Mouse (Mus musculus) T-helper 1 cell (primary cell): ENCODE results near the gene Ptprt.

Source experiments
- in situ Hi-C: fragments of 300-600 bp; cut with MboI, MseI; formaldehyde crosslinking; loops from one replicate; pipeline ENCODE4 v1.15.1; 2025; ENCODE audit warnings: high pct_unique_total_duplicates

Ptprt gene

GRCm38 (mm10) chr2:161704811-161705210 is 956.1 kb downstream of the Ptprt start:
- in situ Hi-C loops, result no loop called here

DNA sequence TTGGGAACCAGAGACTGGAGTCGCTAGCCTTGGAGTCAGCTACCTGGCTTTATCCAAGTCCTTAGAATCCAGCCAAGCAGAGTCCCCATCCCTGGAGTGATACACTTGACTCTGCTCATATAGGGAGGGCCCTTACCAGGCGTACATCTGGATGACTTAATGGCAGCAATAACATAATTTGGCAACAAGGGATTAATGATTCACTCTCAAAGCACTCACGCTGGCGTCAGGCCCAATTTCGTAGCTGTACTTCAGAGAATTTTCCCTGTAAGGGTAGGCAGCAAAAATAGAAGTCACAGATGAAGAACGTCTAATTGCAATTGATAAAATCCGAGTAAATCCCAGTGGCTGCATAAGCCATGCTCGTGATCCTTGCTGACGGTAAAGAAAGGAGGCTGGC is 956.5 kb downstream of the Ptprt start:
- in situ Hi-C loops, result no loop called here

DNA sequence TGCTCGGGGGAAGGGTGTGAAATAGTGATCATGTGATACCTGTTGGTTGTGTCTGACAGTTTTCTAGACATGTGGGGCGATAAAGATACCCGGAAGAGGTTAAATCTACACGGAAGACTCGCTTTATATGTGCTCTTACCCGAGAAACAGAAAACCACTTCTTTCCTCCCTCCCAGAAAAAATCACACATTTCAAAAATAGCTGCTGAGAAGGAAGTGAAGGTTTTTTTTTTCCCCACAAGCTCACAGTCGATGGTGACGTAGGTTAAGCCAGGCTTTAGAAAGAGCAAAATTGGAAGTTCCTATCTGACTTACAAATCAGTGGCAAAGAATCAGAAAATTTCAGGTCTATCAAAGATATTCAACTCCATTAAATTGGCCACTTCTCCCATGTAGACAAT is 965.1 kb downstream of the Ptprt start:
- in situ Hi-C loops, result no loop called here

- in situ Hi-C loops, result no loop called here
Observed at GRCm38 (mm10) chr2:161668302-161668986, 992.5 kb downstream of the Ptprt start.

DNA sequence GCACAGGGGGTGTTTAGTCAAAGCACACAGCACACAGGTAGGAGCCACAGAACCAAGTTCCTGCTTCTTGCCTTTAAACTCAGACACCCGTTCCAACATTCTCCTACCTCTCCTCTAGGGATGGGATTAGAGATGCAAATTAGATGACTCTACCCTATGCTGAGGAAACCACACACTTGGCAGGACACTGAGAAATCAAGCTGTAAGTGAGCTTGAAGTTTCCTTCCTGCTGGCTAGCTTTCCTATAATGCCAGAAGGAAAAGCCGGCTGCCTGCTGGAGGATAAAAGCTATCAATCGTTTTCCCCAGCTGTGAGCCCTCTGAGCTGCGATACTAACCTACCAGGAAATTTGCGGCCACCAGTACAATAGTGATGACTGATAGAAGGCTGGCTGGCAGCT is 999.0 kb downstream of the Ptprt start:
- in situ Hi-C loops, result no loop called here

DNA sequence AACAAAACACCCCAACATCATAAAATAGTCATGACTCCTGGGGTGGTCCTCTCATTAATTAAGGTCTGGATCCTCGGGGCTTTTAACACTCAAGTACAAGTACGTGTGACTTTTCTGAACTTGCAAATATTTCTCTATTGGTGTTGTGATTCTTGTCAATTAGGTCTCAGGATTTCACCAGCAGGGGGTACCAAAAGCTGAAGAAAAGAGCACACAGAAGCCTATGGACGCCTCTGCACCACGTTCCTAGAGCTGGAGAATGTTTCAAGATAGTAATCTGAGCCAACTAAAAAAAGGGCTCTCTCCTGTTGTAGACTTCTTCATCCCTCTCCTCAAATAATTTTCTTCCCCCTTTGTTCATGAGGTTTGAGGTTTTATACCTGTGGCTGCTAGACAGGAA is 1000.1 kb downstream of the Ptprt start:
- in situ Hi-C loops, result no loop called here

- in situ Hi-C loops, result no loop called here
Observed at GRCm38 (mm10) chr2:161657046-161657445, 1003.9 kb downstream of the Ptprt start.

- in situ Hi-C loops, result no loop called here
Observed at GRCm38 (mm10) chr2:161656632-161657031, 1004.3 kb downstream of the Ptprt start.

DNA sequence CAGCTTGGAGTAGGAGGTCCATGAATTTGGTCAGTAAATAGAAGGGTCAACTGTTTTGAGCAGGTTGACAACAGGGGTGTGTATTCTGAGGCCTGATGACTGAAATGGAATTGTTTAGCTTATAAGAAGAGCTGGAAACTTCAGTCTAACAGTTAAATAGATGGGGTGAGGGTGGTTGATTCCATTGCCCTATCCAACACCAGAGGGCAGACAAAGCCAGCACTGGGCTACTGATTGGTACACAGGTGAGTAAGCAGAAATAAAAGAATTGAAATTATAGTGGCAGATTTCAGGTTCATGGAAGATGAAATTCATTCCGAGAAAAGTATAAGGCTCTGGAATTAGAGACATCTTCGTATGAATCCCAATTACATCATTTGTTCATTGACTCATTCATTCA is 1020.1 kb downstream of the Ptprt start:
- in situ Hi-C loops, result no loop called here

DNA sequence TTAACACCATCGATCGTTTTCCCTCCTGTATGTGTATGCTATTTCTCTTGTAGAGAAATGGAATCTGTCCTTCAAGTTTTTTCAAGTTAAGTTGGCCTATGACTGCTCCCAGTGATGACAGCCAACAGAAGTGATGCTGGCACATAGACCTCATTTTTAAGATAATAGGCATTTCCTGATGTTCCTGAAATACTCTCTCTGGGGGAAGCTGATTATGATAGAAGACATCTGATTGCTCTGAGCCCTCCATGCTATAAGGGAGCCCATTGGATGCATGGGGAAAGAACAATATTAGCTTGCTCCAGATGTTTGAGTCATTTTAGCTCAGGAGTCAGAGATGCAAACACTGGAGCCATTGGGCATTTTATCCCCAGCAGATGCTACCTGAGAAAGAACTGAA is 1026.9 kb downstream of the Ptprt start:
- in situ Hi-C loops, result no loop called here

DNA sequence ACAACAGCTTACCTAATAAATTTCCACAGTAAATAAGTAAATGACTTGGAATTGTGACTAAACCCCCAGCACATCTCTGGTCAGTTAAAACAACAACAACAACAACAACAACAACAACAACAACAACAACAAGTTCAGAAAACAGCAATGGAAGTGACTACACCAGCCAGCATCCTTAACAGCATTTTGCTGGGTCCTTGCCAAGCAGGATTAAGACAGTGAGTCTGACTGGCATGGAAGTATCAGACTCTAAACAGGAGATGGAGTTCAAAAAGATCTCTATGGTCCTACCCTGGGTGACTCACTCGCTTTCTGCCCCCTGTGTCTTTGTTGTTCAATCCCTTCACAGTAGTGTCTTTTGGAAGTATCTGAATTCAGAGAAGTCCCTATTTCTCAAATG is 1035.1 kb downstream of the Ptprt start:
- in situ Hi-C loops, result no loop called here

DNA sequence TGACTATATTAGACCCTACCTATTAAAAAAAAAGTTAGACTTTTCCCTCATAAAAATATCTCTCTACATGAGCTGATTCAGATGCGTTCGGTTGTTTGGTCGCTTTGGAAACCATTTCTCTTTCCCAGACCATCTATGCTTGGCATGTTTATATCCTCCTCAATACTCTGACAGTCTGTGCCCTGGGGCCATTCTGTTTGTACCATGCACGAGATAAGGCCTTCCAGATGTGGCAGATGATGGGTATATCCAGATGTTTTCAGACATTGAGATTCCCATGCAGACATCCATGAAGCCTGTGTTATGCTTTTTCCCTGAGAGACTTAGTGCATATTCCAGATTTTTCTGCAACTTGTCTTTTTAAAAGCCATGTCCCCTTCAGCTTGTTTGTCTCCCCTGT is 1052.5 kb downstream of the Ptprt start:
- in situ Hi-C loops, result no loop called here

GRCm38 (mm10) chr2:161607372-161607771 is 1053.6 kb downstream of the Ptprt start:
- in situ Hi-C loops, result no loop called here

DNA sequence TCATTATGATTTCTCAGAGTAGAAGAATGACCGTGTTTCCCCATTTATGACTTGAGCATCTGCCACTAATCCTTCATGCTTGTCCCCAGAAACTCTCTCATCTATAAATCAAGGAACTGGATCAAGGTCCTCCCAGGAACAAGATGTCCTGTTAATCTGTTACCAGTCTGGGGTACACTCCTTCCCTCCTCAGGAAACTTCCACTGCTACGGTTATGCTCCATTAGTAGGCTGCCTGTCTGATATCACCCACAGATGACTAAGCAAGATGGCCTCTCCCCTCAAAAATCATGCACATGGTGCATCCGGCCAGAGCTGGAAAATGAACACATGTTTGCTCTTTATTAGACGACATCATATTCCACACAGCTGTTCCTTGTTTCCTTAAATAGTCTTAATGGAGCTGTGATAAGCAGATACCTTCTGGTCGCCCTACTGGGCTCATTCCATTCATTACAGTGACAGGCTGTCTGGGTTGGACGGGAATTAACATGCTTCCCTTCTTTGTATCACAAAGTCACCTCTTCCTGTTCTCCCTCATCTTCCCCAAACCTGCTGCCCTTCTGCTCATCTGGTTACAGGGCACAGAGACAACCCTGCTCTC is 1060.6 kb downstream of the Ptprt start:
- in situ Hi-C loops, result no loop called here

GRCm38 (mm10) chr2:161593391-161594152 is 1067.4 kb downstream of the Ptprt start:
- in situ Hi-C loops, result no loop called here

GRCm38 (mm10) chr2:161574401-161574800 is 1086.5 kb downstream of the Ptprt start:
- in situ Hi-C loops, result no loop called here

DNA sequence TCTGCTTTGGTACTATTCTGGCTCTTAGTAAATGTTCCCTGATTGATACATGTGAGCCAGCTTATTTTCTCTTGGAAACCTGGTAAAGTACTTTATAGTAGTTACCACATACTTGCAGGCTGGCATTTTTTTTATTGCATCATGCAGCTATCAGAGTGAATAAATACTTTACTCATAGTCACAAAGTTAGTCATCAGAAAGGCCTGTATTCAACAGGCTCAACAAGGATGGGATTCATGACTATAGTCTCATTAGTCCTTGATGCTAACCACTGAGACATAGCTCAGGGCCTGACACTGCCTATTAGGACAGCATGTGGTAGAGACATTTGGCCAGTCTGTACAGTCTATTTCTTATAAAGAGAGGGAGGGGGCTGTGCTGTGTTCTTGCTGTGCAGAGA is 1088.7 kb downstream of the Ptprt start:
- in situ Hi-C loops, result no loop called here

DNA sequence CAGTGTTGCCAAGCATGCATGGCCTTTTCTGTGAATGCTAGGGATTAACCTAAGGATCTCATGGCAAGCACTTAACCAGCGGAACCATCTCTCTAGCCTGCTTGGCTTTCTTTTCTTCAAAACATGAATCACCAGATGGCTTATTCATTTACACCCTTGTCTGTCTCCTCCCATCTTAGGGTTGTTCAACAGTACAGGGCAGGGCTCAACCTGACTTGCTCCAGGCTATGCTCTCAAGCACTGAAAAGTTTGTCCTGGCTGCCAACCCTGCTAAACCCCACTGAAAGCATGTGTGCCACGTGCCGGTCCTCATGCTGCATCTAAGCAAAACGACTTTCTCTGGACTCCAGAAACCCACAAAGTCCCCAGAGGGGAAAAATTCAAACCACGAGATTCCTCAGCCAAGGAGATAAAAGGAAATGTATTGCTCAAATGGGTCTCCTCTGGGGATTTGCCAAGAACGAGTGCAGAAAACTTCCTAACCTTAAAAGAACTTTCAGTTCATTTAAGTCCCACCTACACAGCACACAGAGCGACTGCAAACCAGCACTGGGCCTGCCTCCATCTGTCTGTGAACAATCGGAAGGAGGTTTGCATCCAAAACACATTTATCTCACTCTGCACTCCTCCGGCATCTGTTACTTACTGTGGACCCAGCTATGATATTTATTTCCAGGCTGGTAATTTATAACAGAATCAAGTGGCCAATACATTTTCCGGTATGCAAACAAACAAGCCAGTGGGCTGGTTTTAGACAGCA is 1090.5 kb downstream of the Ptprt start:
- in situ Hi-C loops, result no loop called here

- in situ Hi-C loops, result no loop called here
Observed at GRCm38 (mm10) chr2:161561502-161561901, 1099.4 kb downstream of the Ptprt start.

GRCm38 (mm10) chr2:161557874-161558273 is 1103.1 kb downstream of the Ptprt start:
- in situ Hi-C loops, result no loop called here

DNA sequence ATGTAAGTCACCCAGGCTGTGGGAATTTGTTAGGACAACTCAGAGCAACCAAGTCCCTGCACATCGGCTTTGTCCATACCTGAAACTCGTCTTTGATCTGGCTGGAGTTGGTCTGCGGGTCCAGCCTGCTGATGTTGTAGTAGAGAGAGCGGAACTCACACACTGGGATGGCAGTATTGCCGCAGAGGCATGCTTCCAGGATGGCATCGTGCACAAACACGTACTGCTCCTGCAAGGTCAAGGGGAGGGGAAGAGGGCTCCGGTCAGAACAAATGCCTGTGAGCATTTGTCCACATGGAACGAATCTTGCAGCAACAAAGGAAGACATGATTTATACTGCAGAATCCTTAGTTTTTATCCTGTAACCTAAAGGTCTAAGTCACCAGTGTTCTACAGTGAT is 1107.3 kb downstream of the Ptprt start:
- in situ Hi-C loops, result no loop called here

DNA sequence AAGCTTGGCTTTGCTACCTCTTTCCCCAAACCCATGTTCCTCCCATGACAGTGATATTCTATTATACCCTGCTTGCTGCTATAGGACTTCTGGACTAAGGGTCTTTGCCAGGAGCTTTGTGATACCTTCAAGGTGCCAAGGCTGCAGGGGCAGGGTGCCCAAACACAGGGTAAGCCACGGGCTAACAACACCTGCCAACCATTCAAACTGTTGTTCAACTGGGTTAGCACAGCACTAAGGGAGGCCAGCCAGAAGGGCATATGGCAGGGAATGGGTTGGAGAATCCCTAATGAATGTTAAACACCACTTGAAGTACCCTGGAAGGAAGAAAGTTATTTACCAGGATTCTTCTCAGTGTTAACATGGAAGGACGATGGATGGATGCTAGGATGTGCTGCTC is 1108.9 kb downstream of the Ptprt start:
- in situ Hi-C loops, result no loop called here
